Mouse (Mus musculus) kidney, postnatal 0 days (tissue): ENCODE data around the gene Ppargc1a. TPM values are rescaled to one million over a fixed set of nuclear protein-coding genes. Genes with fewer than 3 reads are reported as not detected.

Experiments
- ATAC-seq: fragments of 200-750 bp; cut with Nextera tagmentation; replicated peaks from 2 replicates; pipeline ENCODE4 v1.8.0; 2017; ENCODE audit warnings: low read depth, moderate number of reproducible peaks, moderate TSS enrichment, moderate library complexity; ENCODE audit not compliant: low FRiP score
- DNase-seq: peaks from one replicate; pipeline ENCODE4 v3.0.0-alpha.2; 2016; ENCODE audit warnings: low spot score
- H3K27ac ChIP-seq: fragments of 300-500 bp; sonication (generic); 2 replicates; pipeline ENCODE4 v1.5.1; 2014; ENCODE audit warnings: mild to moderate bottlenecking
- H3K27me3 ChIP-seq: fragments of 300-500 bp; sonication (generic); 2 replicates; pipeline ENCODE4 v1.6.1; 2014; ENCODE audit warnings: low read length, mixed read lengths; ENCODE audit not compliant: insufficient read depth
- H3K36me3 ChIP-seq: fragments of 300-500 bp; sonication (generic); 2 replicates; pipeline ENCODE4 v1.6.1; 2014; ENCODE audit warnings: low read length, mixed read lengths; ENCODE audit not compliant: insufficient read depth
- H3K4me1 ChIP-seq: fragments of 300-500 bp; sonication (generic); replicated peaks from 2 replicates; pipeline ENCODE4 v1.6.1; 2014; ENCODE audit warnings: antibody characterized with exemption, low read length, mixed read lengths; ENCODE audit not compliant: insufficient read depth
- H3K4me2 ChIP-seq: fragments of 300-500 bp; sonication (generic); 2 replicates; pipeline ENCODE4 v1.6.1; 2014; ENCODE audit warnings: mild to moderate bottlenecking, low read length, moderate library complexity, mixed read lengths
- H3K4me3 ChIP-seq: fragments of 300-500 bp; sonication (generic); replicated peaks from 2 replicates; pipeline ENCODE4 v1.5.1; 2014; ENCODE audit warnings: low read depth, low read length
- H3K9ac ChIP-seq: fragments of 300-500 bp; sonication (generic); 2 replicates; pipeline ENCODE4 v1.6.1; 2014; ENCODE audit warnings: low read depth, low read length
- H3K9me3 ChIP-seq: fragments of 300-500 bp; sonication (generic); replicated peaks from 2 replicates; pipeline ENCODE4 v1.6.1; 2016; ENCODE audit warnings: low read length, inconsistent platforms, mixed read lengths
- CTCF ChIP-seq: IDR thresholded peaks from 2 replicates; pipeline ENCODE4 v1.5.1; 2016; ENCODE audit warnings: antibody characterized with exemption, low read depth, mild to moderate bottlenecking, moderate library complexity
- WGBS: fragments of 180-500 bp; shearing (Covaris S2); extraction: QIAGEN DNeasy Blood & Tissue Kit; methylation state at CpG from one replicate; pipeline ENCODE4 v1.1.7; 2014; 5-methylcytosine and 5-hydroxymethylcytosine counted together
- polyA plus RNA-seq: library from polyadenylated mRNA; unstranded; fragments of >200 nt; fragmentation: Nextera tagmentation; extraction: Ambion mirVana; gene quantifications from 2 replicates; pipeline ENCODE4 v1.2.1, GENCODE M21; 2015

Gene Ppargc1a
- polyA plus RNA-seq, 1 experiment from 2014 or later = 30.1 TPM

GRCm38 (mm10) chr5:51406406-51406805, 161.1 kb downstream of the Ppargc1a start:
- DNase-seq (no peak), ATAC-seq (no peak)
- Histone ChIP-seq H3K4me3 (no peak overlapping the region), H3K27ac (no peak overlapping the region), H3K9ac (no peak overlapping the region), H3K4me1 (no peaks in the 10 kb centered on the region), H3K4me2 (no peak overlapping the region), H3K9me3 (no peaks in the 10 kb centered on the region), H3K27me3 (no peaks in the 10 kb centered on the region), H3K36me3 (no peaks in the 10 kb centered on the region)
- no peak for TF ChIP-seq CTCF
- WGBS = 54% methylated on average over 3 of the region's 3 CpGs
